Mouse (Mus musculus) gastrocnemius, postnatal 36 days (tissue): ENCODE results near the gene Nup210l. TPM values are rescaled to one million over a fixed set of nuclear protein-coding genes. Genes with fewer than 3 reads are reported as not detected.
A peak's percentile ranks its signal among the peaks of the same experiment; 100 is the strongest.
"Not testable (repeated sequence)": the region's sequence is repeated elsewhere in the genome, so short reads cannot be mapped to it uniquely, and the experiment has no call there.

Experiments used
- DNase-seq, 2 experiments: peaks; one replicate each; pipeline ENCODE4 v3.0.0; 2022
- intact Hi-C: fragments of 180-260 bp; cut with DNase I; formaldehyde crosslinking; loops from one replicate; pipeline ENCODE4 v1.15.1; 2025
- total RNA-seq, 2 experiments: library from RNA; stranded (reverse); gene quantifications; 2 replicates each; pipeline ENCODE4 v1.2.3; 2021

Gene Nup210l
- total RNA-seq, 2 experiments from 2014 or later: 0.05 TPM; not detected in 1

DNA sequence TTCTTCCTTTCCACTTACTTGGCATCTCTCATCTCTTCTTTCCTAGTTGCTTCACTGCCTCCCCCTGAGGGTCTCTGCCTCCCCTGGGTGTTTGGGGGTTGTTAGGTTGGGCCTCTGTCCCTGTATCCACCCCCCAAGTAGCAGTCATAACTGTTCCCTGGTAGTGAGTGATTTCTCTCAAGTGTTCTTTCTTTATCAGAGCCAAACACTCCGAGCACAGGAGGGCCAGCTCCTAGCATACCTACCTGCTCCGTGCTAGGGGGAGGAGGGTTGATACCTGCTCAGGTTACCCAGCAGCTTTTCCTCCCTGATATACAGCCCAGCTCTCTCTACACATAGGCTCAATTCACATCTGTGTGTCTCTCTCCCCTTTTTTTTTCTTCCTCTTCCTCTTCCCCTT lies 15.3 kb upstream of the Nup210l start:
- intact Hi-C loops: no loop called here
- no peak for DNase-seq

- intact Hi-C loops: no loop called here
- no peak for DNase-seq
These were observed 13.0 kb upstream of the Nup210l start for GRCm38 (mm10) chr3:90090892-90091291.

DNA sequence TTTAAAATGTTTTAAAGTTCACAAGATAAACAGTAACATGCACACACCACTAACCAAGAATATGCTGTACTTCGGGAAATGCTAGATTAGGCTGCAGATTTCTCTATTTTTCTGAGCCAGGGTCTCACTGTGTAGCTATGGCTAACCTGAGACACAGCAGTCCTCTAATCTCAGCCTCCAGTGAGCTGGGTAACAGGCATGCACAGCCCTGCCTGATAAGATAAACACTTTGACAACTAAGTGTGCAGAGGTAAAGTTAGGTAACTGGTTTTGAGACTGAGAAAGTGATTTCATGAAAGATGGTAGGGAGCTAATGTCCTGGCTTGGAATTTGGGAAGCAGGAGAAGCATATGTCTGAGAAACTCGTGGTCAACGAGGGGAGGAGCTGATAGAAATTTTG lies 9.5 kb upstream of the Nup210l start:
- intact Hi-C loops: no loop called here
- no peak for DNase-seq

GRCm38 (mm10) chr3:90097928-90098327 lies 6.0 kb upstream of the Nup210l start:
- no peak for DNase-seq
- intact Hi-C loops: no loop called here

GRCm38 (mm10) chr3:90101010-90101409 lies 2.9 kb upstream of the Nup210l start:
- intact Hi-C loops: no loop called here
- DNase-seq: no peak

DNA sequence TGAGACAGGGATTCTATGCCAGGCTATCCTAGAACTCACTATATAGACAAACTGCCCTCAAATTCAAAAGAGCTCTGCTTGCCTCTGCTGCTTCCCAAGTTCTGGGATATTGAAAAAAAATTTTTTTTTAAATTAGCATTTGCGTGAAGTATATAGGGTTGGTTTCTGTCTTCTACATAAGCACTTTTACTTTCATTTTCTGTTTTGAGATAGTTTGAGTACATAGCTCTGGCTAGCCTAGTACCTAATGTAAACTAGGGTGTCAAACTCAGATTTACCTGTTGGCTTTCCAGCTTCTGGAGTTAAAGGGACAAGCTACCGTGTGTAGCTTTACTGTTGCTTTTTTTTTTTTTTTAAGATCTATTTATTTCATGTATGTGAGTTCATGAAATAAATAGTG lies 2.3 kb upstream of the Nup210l start:
- intact Hi-C loops: no loop called here
- no peak for DNase-seq

- no peak for DNase-seq
- intact Hi-C loops: no loop called here
These were observed 1.7 kb upstream of the Nup210l start for GRCm38 (mm10) chr3:90102239-90102638.

DNA sequence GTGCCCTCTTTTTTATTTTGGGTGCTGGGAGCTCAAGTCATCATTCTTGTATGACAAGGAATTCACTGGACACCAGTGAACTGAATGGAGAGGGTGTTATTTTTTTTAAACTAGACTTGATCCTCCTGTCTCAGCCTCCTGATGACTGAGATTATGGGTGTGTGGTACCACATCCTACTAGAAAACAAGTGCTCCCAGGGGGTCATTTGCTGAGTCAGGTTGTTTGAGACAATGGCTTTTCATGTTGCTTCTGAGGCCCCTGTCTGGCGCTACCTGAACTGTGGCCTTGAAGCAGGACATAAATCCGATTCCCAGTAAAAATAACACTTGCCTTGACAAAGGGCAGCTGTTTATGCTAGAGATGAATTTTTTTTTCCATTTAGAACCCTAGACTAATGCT lies 756 bp upstream of the Nup210l start:
- DNase-seq: no peak
- intact Hi-C loops: no loop called here

GRCm38 (mm10) chr3:90111706-90112105 lies 7.8 kb downstream of the Nup210l start:
- intact Hi-C loops: no loop called here
- no peak for DNase-seq

DNA sequence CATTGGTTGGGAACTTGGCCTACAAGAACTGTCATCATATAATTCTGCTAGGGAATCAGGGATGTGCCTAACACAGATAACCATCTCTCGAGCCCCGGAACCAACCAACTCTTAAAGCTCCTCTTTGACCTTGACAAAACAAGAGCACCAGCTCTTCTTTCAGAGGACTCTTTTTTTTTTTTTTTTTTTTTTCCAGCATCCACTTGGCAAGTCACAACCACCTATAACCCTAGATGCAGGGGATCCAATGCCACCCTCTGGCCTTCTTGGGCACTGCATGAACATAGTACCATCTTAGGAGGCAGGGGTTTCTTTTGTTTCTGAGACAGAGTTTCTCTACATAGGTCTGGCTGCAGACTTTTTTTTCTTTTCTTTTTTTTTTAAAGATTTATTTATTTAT lies 10.4 kb downstream of the Nup210l start:
- intact Hi-C loops: no loop called here
- DNase-seq: no peak

DNA sequence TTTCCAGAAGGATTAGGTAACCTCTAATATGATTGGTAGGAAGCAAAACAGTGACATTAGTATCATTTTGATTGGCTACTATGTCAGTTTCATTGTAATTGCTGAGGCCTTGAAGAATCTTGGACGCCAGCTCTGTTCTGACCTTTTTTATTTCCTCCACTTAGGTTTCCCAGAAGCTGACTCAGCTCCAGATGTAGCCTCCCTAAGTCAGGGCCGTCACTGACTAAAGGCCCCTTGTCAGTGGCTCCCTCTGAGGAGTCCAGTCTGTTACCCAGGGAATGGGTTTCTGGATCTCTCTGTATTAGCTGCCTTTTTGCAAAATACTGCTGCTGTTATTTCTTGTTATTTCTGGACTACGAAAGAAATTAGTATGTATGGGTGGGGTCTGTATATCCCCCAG lies 11.6 kb downstream of the Nup210l start:
- intact Hi-C loops: no loop called here
- DNase-seq: no peak

DNA sequence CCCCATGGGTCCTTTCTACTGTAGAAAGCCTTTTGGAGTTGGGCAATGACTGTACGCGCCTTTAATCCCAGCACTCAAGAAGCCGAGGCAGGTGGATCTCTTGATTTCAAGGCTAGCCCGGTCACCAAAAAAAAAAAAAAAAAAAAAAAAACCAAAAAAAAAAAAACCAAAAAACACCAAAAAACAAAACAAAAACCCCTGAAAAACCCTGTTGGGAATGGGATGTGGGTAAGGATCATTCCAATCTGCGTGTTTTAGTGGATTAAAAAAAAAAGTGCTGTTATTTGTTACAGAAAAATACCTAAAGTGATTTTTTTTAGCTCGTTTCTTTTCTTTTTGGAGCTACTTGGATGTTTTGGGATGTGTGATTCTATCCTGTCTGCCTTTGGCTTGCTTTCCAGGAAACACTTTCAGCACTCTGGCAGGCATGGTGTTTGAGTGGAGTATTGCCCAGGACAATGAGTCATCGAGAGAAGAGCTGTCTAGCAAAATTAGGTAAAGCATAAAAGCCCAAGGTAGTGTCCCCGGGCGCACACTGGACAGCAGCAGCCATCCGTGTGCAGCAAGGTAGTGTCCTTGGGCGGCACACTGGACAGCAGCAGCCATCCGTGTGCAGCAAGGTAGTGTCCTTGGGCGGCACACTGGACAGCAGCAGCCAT lies 14.3 kb downstream of the Nup210l start:
- peak; percentile 19 to 37 for DNase-seq
- intact Hi-C loops: no loop called here

GRCm38 (mm10) chr3:90122036-90122435 lies 18.1 kb downstream of the Nup210l start:
- intact Hi-C loops, DNase-seq: not testable (repeated sequence)

- intact Hi-C loops: no loop called here
- no peak for DNase-seq
These were observed 21.8 kb downstream of the Nup210l start for GRCm38 (mm10) chr3:90125710-90126109.

DNA sequence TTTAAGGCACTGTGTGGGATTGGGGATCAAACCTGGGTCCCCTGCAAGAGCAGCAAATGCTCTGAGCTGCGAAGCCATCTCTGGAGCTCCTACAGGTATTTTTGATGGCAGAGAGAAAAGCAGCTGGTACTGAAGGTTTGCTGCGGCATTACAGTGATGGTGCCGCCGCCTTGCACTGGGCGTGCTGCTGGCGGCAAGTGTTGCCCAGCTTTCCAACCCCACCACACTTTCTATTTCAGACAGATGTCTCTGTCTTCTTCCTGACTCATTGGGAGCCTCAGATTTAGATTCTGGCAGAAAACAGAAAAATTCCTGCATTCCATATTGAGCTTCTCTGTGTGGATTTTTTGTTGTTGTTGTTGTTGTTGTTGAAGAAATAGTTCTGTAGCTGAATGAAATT lies 23.9 kb downstream of the Nup210l start:
- intact Hi-C loops: no loop called here
- no peak for DNase-seq

DNA sequence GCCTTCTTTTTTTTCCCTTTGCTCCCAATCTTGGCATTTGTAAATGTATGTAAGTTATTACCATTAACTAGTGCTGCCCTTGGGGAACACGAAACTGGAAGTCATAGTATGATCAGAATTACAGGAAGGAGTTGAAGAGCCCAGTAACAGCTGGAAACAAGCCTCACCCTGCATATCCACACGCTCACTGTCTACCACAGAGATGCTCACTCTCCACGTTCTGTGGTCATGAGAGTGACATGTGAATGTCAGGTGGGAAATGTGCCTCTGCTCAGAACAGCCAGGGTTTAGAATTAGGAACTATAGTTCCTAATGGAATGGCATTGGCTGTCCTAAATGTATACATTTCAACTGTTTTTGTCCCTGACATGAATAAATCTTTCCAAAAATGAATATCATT lies 28.8 kb downstream of the Nup210l start:
- DNase-seq: no peak
- intact Hi-C loops: no loop called here

DNA sequence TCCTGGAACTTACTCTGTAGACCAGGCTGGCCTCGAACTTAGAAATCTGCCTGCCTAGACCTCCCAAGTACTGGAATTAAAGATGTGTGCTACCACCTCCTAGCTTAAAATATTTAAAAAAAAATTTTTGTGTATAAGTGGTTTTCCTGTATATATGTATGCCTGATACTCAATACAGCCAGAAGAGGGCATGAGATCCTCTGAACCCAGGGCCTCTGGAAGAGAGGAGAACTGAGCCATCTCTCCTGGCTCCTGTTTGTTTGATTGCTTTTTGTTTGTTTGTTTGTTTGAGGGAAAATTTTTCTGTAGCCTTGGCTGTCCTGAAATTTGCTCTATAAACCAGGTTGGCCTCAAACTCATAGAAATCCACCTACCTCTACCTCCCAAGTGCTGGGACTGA lies 29.4 kb downstream of the Nup210l start:
- intact Hi-C loops: no loop called here
- no peak for DNase-seq

- intact Hi-C loops: no loop called here
- DNase-seq: no peak
These were observed 30.6 kb downstream of the Nup210l start for GRCm38 (mm10) chr3:90134483-90134882.

- intact Hi-C loops: no loop called here
These were observed 31.1 kb downstream of the Nup210l start for GRCm38 (mm10) chr3:90134993-90135392.

GRCm38 (mm10) chr3:90136660-90137059 lies 32.7 kb downstream of the Nup210l start:
- DNase-seq: no peak
- intact Hi-C loops: no loop called here

More at GRCm38 (mm10) chr3:90134993-90135392, 31.1 kb downstream of the Nup210l start:
- no peak for DNase-seq

GRCm38 (mm10) chr3:90137606-90138005 lies 33.7 kb downstream of the Nup210l start:
- no peak for DNase-seq
- intact Hi-C loops: no loop called here

GRCm38 (mm10) chr3:90139962-90140361 lies 36.0 kb downstream of the Nup210l start:
- no peak for DNase-seq
- intact Hi-C loops: no loop called here

DNA sequence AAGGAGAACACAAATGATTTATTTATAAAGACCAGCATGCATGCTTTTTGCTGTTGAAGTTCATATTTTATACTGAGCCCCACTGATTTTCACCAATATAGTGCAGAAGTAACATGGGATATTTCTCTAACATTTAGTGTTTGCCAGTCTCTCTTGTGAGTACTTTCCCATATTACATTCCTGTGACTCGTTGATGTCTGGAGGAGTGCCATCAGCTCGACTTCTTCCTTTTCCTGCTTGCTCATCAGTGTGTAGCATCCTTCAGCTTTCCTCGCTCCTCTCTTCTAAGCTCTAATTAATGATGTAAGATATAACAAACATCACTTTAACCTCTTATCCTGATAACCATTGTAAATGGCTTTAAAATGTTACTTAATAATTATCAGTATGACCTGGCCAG lies 41.5 kb downstream of the Nup210l start:
- intact Hi-C loops: no loop called here
- DNase-seq: no peak
